Mouse (Mus musculus): Measurements from ENCODE around the gene D17Wsu92e.
"Not testable (repeated sequence)": the region's sequence is repeated elsewhere in the genome, so short reads cannot be mapped to it uniquely, and the experiment has no call there.

Gene D17Wsu92e

GRCm38 (mm10) chr17:27820568-27821406 lies at the start of gene D17Wsu92e:
D17Wsu92e (minus strand) TSS chr17:27820648.
- peak; percentile 97 for DNase-seq (ENCODE audit: low spot score)

GRCm38 (mm10) chr17:27866737-27867136 lies 46.3 kb upstream of the D17Wsu92e start:
- no peak for DNase-seq (ENCODE audit: low spot score)

GRCm38 (mm10) chr17:27865461-27865860 lies 45.0 kb upstream of the D17Wsu92e start:
- no peak for DNase-seq (ENCODE audit: low spot score)

- no peak for DNase-seq (ENCODE audit: low spot score)
Measured at GRCm38 (mm10) chr17:27859131-27859530, 38.7 kb upstream of the D17Wsu92e start.

GRCm38 (mm10) chr17:27857649-27858475 lies 37.4 kb upstream of the D17Wsu92e start:
- no peak for DNase-seq (ENCODE audit: low spot score)

GRCm38 (mm10) chr17:27856798-27857648 lies 36.6 kb upstream of the D17Wsu92e start:
- DNase-seq (ENCODE audit: low spot score) = peak; percentile 65

- peak; percentile 91 for DNase-seq (ENCODE audit: low spot score)
Measured at GRCm38 (mm10) chr17:27856265-27856797, 35.9 kb upstream of the D17Wsu92e start, which contains the start of gene Uhrf1bp1. Uhrf1bp1 (plus strand) TSS chr17:27856441.

GRCm38 (mm10) chr17:27851076-27851475 lies 30.6 kb upstream of the D17Wsu92e start:
- DNase-seq (ENCODE audit: low spot score) = no peak

GRCm38 (mm10) chr17:27848351-27848750 lies 27.9 kb upstream of the D17Wsu92e start:
- no peak for DNase-seq (ENCODE audit: low spot score)

- DNase-seq (ENCODE audit: low spot score) = peak; percentile 96
Measured at GRCm38 (mm10) chr17:27839469-27840252, 19.2 kb upstream of the D17Wsu92e start.

GRCm38 (mm10) chr17:27837850-27838249 lies 17.4 kb upstream of the D17Wsu92e start, which contains the start of gene Snrpc:
Snrpc (plus strand) TSS chr17:27838150.
- not testable (repeated sequence) for DNase-seq (ENCODE audit: low spot score)

GRCm38 (mm10) chr17:27830411-27830810 lies 10.0 kb upstream of the D17Wsu92e start:
- DNase-seq (ENCODE audit: low spot score) = peak; percentile 32

- DNase-seq (ENCODE audit: low spot score) = no peak
Measured at GRCm38 (mm10) chr17:27827511-27827910, 7.1 kb upstream of the D17Wsu92e start.

- DNase-seq (ENCODE audit: low spot score) = peak; percentile 27
Measured at GRCm38 (mm10) chr17:27826908-27827383, 6.5 kb upstream of the D17Wsu92e start.

GRCm38 (mm10) chr17:27825984-27826905 lies 5.8 kb upstream of the D17Wsu92e start:
- DNase-seq (ENCODE audit: low spot score) = peak; percentile 16

GRCm38 (mm10) chr17:27825539-27825938 lies 5.1 kb upstream of the D17Wsu92e start:
- DNase-seq (ENCODE audit: low spot score) = no peak

- DNase-seq (ENCODE audit: low spot score) = no peak
Measured at GRCm38 (mm10) chr17:27824941-27825340, 4.5 kb upstream of the D17Wsu92e start.

GRCm38 (mm10) chr17:27823142-27823905 lies 2.9 kb upstream of the D17Wsu92e start:
- DNase-seq (ENCODE audit: low spot score) = no peak
